Mouse (Mus musculus) ovary, postnatal 36 days (tissue): ENCODE measurements around the gene Mrgpre.

Experiments used
- DNase-seq: peaks from one replicate; pipeline ENCODE4 v3.0.0; 2022; ENCODE audit warnings: low spot score, mixed read lengths

Gene Mrgpre

DNA sequence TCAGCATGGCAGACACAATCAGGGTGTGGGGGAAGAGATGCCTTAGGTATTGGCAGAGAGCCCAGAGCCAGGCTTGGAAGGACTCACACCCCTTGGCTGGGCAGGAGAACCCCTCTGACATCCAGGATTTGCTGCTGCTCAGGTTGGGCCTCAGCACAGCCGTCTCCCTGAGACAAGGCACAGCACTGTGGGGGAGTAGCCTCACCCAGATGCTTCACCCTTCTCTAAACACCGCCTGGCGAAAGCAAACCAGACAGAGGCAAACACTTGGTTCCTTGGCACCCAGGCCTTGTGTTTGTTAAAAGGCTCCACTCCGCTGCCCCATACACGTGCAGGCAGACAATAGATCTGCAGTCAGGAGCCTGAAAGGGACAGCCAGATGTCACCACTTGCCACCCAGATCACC lies 45.7 kb downstream of the Mrgpre start:
- peak; percentile 67 for DNase-seq

DNA sequence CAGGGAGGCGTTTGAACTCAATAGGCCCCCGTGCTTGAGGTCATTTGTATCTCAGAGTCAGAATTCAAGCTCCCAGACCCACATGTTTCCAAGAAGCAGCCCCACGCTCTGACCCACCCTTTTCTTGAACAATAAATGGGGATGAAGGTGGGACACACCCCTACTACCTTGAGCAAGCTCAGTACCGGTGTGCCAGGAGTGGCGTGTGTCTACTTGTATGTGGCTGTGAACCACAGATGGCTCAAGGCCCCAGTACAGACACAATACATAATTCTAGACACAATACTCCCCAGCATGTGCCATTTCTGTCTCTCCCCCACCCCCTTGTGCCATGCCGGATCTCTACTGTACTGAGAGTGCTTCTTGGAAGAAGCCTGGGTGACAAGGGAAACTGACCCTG lies 46.1 kb downstream of the Mrgpre start:
- no peak for DNase-seq

DNA sequence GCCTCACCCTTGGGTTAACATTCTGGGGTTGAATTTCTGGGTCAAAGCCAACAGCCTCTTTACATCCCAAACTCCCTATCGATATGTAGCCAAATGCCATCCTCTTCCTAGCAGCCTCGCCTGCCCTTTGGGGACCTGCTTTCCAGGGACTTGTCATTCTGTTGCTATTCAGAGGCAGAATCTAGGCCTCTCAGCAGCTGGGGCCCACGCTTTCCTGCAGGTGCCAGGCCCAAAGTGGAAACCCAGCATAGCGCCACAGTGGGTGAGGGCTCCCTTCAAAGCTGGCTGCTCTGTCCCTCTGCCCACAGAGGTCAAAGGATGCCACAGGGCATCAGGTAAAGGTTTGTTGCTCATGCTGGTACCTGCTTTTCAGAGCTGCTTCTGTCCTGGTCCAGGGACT lies 50.6 kb downstream of the Mrgpre start:
- DNase-seq: no peak

DNA sequence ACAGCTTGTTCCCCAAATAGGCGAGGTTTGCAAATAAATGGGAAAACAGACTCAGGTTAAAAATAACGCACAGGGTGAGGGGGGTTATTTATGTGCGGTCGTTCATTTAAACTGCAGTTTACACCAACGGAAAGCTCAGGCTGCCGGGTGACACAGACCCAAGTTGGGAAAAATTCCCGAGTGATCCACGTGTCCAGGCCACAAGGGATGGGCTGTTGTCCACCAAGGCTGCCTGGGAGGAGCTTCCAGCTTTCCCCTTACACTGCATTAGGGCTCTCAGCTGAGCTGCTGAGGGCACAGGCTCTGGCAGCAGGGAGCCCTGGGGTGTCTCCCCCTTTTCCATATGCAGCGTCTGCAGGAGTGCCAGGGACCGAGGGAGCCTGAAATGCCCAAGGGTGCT lies 54.4 kb downstream of the Mrgpre start:
- peak; percentile 39 for DNase-seq
